Mouse (Mus musculus): Measurements from ENCODE around the gene Defb9. TPM values are rescaled to one million over a fixed set of nuclear protein-coding genes. Genes with fewer than 3 reads are reported as not detected.
"Not testable (repeated sequence)": the region's sequence is repeated elsewhere in the genome, so short reads cannot be mapped to it uniquely, and the experiment has no call there.

Defb9 gene
- total RNA-seq (2021), result not detected

DNA sequence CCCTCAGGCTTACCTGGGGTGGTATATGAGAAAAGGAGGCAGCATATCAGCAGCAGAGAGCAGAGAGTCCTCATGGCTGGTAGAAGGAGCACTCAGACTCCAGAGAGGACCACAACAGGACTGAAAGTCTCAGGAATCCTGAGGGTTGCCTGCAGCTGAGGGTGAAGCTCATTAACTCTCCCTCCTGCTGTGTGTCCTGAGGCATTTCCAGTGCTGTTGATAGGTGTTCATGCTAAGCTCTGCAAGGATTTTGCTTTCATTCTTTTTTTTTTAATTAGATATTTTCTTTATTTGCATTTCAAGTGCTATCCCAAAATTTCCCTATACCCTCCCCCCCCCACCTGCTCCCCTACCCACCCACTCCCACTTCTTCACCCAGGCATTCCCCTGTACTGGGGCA, at the start of gene Defb9:
Gene Defb9, minus strand, starts transcription at position 101 of the 400 bp plus-strand sequence.
- intact Hi-C loops (cut with DNase I); DNase-seq (ENCODE audit: low spot score): not testable (repeated sequence)

GRCm38 (mm10) chr8:21932610-21933009, 47.4 kb upstream of the Defb9 start, which contains the start of gene Defb15:
Gene Defb15 (minus strand): TSS chr8:21932710.
- no peak for DNase-seq (ENCODE audit: low spot score)
- intact Hi-C loops (cut with DNase I), result no loop called here

- intact Hi-C loops (cut with DNase I); DNase-seq (ENCODE audit: low spot score): not testable (repeated sequence)
These were observed 45.5 kb upstream of the Defb9 start for GRCm38 (mm10) chr8:21930754-21931153.

GRCm38 (mm10) chr8:21915625-21916024, 30.4 kb upstream of the Defb9 start:
- no peak for DNase-seq (ENCODE audit: low spot score)
- intact Hi-C loops (cut with DNase I), result no loop called here

GRCm38 (mm10) chr8:21912554-21912953, 27.3 kb upstream of the Defb9 start:
- DNase-seq (ENCODE audit: low spot score), result no peak
- intact Hi-C loops (cut with DNase I), result no loop called here

DNA sequence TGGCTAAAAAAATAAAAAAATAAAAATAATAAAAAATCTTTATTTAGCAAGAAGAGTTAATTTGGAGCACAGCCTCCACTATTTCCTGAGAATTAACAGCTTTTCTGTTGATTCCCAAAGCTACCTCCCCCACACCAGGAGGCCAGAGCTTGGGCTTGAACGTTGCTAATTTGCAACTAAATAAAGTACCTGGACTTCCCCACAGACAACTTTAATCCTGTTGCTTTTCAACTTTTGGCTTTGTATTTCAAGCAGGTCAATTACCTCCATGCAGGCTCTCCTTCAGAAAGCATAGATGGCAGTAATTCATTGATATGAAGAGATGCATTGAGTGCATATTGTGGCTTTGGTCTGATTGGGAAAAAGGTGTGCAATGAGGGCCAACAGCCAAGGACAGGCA, 26.7 kb upstream of the Defb9 start:
- DNase-seq (ENCODE audit: low spot score), result no peak
- intact Hi-C loops (cut with DNase I), result no loop called here

DNA sequence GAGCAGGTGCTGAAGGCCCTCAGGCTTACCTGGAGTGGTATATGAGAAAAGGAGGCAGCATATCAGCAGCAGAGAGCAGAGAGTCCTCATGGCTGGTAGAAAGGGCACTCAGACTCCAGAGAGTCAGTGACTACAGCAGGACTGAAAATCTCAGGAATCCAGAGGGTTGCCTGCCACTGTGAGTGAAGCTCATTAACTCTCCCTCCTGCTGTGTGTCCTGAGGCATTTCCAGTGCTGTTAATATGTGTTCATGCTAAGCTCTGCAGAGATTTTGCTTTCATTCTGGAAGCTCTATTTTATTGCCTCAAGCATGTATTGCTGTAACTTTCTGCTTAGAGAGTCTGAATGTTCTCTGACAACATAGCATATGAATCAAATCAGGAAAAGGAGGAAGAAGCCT, 21.1 kb upstream of the Defb9 start, which contains the start of gene Defb11:
Gene Defb11, minus strand, starts transcription at position 123 of the 400 bp plus-strand sequence.
- DNase-seq (ENCODE audit: low spot score); intact Hi-C loops (cut with DNase I): not testable (repeated sequence)

- DNase-seq (ENCODE audit: low spot score); intact Hi-C loops (cut with DNase I): not testable (repeated sequence)
These were observed 26.6 kb downstream of the Defb9 start, which contains the start of gene Defb10 for GRCm38 (mm10) chr8:21858586-21858985. Gene Defb10 (plus strand): TSS chr8:21858901.

Other genes starting within 250 kb of the Defb9 start
- gene Defa17, start 229.6 kb downstream of the Defb9 start, total RNA-seq (2021), result not detected
- not detected for gene Defa34, start 219.6 kb downstream of the Defb9 start, total RNA-seq (2021)
- gene AY761184, start 181.8 kb downstream of the Defb9 start, total RNA-seq (2021), result not detected
- not detected for gene Defa24, start 150.9 kb downstream of the Defb9 start, total RNA-seq (2021)
- not detected for gene Defb50, start 61.9 kb downstream of the Defb9 start, total RNA-seq (2021)
- gene Defb2, start 45.5 kb downstream of the Defb9 start, total RNA-seq (2021), result not detected
- gene Defb10, start 26.5 kb downstream of the Defb9 start, total RNA-seq (2021), result not detected
- gene Defb11, start 21.0 kb upstream of the Defb9 start, total RNA-seq (2021), result not detected
- gene Defb15, start 47.3 kb upstream of the Defb9 start, total RNA-seq (2021), result not detected
- gene Defb35, start 52.9 kb upstream of the Defb9 start, total RNA-seq (2021), result not detected
- gene Defb13, start 61.3 kb upstream of the Defb9 start, total RNA-seq (2021), result not detected
- gene Fam90a1a, start 73.3 kb upstream of the Defb9 start, total RNA-seq (2021), result not detected
- not detected for gene Ccdc70, start 84.4 kb upstream of the Defb9 start, total RNA-seq (2021)
- gene Atp7b, start 174.9 kb upstream of the Defb9 start, total RNA-seq (2021), result under 1 TPM; 0.08 to 0.11 TPM
- gene Alg11, start 175.3 kb upstream of the Defb9 start, total RNA-seq (2021), result 1 to 10 TPM; 7.6 to 8.3 TPM
- gene Nek5, start 239.6 kb upstream of the Defb9 start, total RNA-seq (2021), result not detected